8 mouse cellular contexts compared by ENCODE assay signal in genomic region chr17:9893966-9894365, GRCm38 (mm10).
DNase-seq lines count a peak whose midpoint lies in the region; ATAC-seq and TF ChIP-seq lines count a peak whose summit lies in the region.

No protein-coding gene starts in this region.

- no peak overlapping the region for H3K4me2 ChIP-seq in kidney, embryonic 16.5 days (replicated peaks; ENCODE audit: low read depth, low read length)
- no peak overlapping the region for H3K4me2 ChIP-seq in stomach, postnatal 0 days (replicated peaks; ENCODE audit: low read depth)

- no peaks in the 10 kb centered on the region for H3K27me3 ChIP-seq in thymus, adult 2 months (ENCODE audit: control insufficient read depth, insufficient read depth, low read length)
- no peaks in the 10 kb centered on the region for H3K27me3 ChIP-seq in kidney, embryonic 16.5 days (ENCODE audit: insufficient read depth, low read length)
- H3K27me3 ChIP-seq in stomach, postnatal 0 days (ENCODE audit: control insufficient read depth, insufficient read depth, low read length): no peaks in the 10 kb centered on the region

- no peak overlapping the region for H3K9ac ChIP-seq in kidney, embryonic 16.5 days (replicated peaks; ENCODE audit: low read length)
- no peak overlapping the region for H3K9ac ChIP-seq in stomach, postnatal 0 days (ENCODE audit: low read length)

- peak; percentile 62 to 68 for DNase-seq in cerebellum, postnatal 10 days
- DNase-seq in cerebellum, adult 11 months: no peak
- DNase-seq in thymus, adult 2 months: peak; percentile 23
- DNase-seq in thymus, adult 18-20 months: no peak
- no peak for DNase-seq in stomach, postnatal 0 days (ENCODE audit: low spot score)
- DNase-seq in ovary, postnatal 14 days (ENCODE audit: low spot score): no peak
- no peak for DNase-seq in c-Kit-positive CD71-positive TER-119-positive erythroid progenitor cells, embryonic 14.5 days (ENCODE audit: low spot score)

- WGBS in thymus, adult 2 months: 64% methylated on average over 6 of the region's 6 CpGs
- WGBS in kidney, embryonic 16.5 days: 42% methylated on average over 6 of the region's 6 CpGs
- 67% methylated on average over 6 of the region's 6 CpGs for WGBS in stomach, postnatal 0 days

- no peaks in the 10 kb centered on the region for H3K9me3 ChIP-seq in kidney, embryonic 16.5 days (ENCODE audit: low read length)
- H3K9me3 ChIP-seq in stomach, postnatal 0 days (ENCODE audit: control insufficient read depth, low read length): no peaks in the 10 kb centered on the region

- H3K4me1 ChIP-seq in thymus, adult 2 months (replicated peaks; ENCODE audit: control insufficient read depth, insufficient read depth, low read length): no peaks in the 10 kb centered on the region
- H3K4me1 ChIP-seq in kidney, embryonic 16.5 days (ENCODE audit: insufficient read depth, low read length): peaks cover 15% of the 10 kb centered on the region
- no peaks in the 10 kb centered on the region for H3K4me1 ChIP-seq in stomach, postnatal 0 days (replicated peaks; ENCODE audit: control insufficient read depth, insufficient read depth)

- H3K36me3 ChIP-seq in thymus, adult 2 months (ENCODE audit: control insufficient read depth, insufficient read depth, low read length): no peaks in the 10 kb centered on the region
- H3K36me3 ChIP-seq in kidney, embryonic 16.5 days (ENCODE audit: insufficient read depth, low read length): no peaks in the 10 kb centered on the region
- H3K36me3 ChIP-seq in stomach, postnatal 0 days (ENCODE audit: control insufficient read depth, insufficient read depth, low read length): no peaks in the 10 kb centered on the region

- peak; percentile 78; the same call in 1 of the 2 replicates for ATAC-seq in kidney, embryonic 16.5 days (ENCODE audit: low FRiP score, low TSS enrichment)
- no peak for ATAC-seq in stomach, postnatal 0 days (ENCODE audit: low FRiP score, low TSS enrichment)

- H3K4me3 ChIP-seq in thymus, adult 2 months (ENCODE audit: control insufficient read depth, insufficient read depth, low read length): no peak overlapping the region
- no peak overlapping the region for H3K4me3 ChIP-seq in kidney, embryonic 16.5 days (ENCODE audit: low read length)
- no peak overlapping the region for H3K4me3 ChIP-seq in stomach, postnatal 0 days (ENCODE audit: low read depth, low read length)

- no peak for TF ChIP-seq POLR2A in thymus, adult 2 months (IDR thresholded peaks at IDR 0.05; ENCODE audit: control insufficient read depth, extremely low read depth, insufficient read depth, low read length, poor library complexity)

- no peak overlapping the region for H3K27ac ChIP-seq in thymus, adult 2 months (ENCODE audit: control insufficient read depth, insufficient read depth, low read length)
- no peak overlapping the region for H3K27ac ChIP-seq in kidney, embryonic 16.5 days (ENCODE audit: low read length)
- no peak overlapping the region for H3K27ac ChIP-seq in stomach, postnatal 0 days (replicated peaks)

- TF ChIP-seq EP300 in stomach, postnatal 0 days (optimal IDR thresholded peaks at IDR 0.05): no peak

- no peak for TF ChIP-seq CTCF in thymus, adult 2 months (IDR thresholded peaks at IDR 0.05; ENCODE audit: borderline replicate concordance, control insufficient read depth, extremely low read depth, insufficient read depth, low read length, poor library complexity)
- TF ChIP-seq CTCF in stomach, postnatal 0 days (IDR thresholded peaks at IDR 0.05; ENCODE audit: low read depth): peak; percentile 65

Comparison
In these comparisons a context has a peak if more than half of its experiments do, and no peak if none do; other contexts are left out.
1. DNase-seq: peak in cerebellum, postnatal 10 days (2 of 2) and thymus, adult 2 months (single experiment); none in cerebellum, adult 11 months (single experiment), thymus, adult 18-20 months (0 of 2), stomach, postnatal 0 days (single experiment), ovary, postnatal 14 days (single experiment) and c-Kit-positive CD71-positive TER-119-positive erythroid progenitor cells, embryonic 14.5 days (single experiment).